In the genomic region with DNA sequence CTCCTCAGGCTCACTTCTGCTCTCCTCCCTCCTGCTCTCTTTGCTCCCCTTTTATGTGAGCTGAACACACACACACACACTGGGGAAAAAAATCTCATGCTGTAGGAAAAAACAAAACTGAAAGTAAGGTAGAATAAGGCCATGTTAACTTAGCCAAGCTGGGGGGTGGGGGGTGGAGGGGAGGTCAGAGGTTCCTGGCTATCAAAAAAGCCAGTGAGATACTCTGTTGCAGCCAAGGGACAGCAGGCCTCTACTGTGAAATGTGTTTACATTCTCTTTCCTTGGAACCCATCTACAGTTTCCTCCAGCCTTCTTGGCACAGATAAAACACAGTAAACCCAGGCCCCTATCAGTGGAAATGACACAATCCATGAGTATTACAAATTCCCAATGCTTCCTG, we compare ENCODE assay signal across 13 mouse cellular contexts. TPM values are rescaled to one million over a fixed set of nuclear protein-coding genes. Genes with fewer than 3 reads are reported as not detected.
A peak's percentile ranks its signal among the peaks of the same experiment; 100 is the strongest.
DNase-seq lines count a peak whose midpoint lies in the region; ATAC-seq and TF ChIP-seq lines count a peak whose summit lies in the region.
"Had no signal": no experiment of that assay in that cellular context is flagged by ENCODE, and none has a peak within 500 bp of the region (broad histone marks: within the 10 kb centered on the region; RNA-seq: fewer than 3 reads in every experiment).

No protein-coding gene starts in this region.

- no peak overlapping the region for H3K4me3 ChIP-seq in heart, postnatal 0 days (ENCODE audit: low read depth, low read length)
- H3K4me3 ChIP-seq in lung, embryonic 15.5 days: no peak overlapping the region
- H3K4me3 ChIP-seq in kidney, embryonic 14.5 days (ENCODE audit: low read length): no peak overlapping the region
- H3K4me3 ChIP-seq: embryonic facial prominence, embryonic 15.5 days; midbrain, embryonic 12.5 days had no signal

- no peaks in the 10 kb centered on the region for H3K9me3 ChIP-seq in heart, postnatal 0 days (replicated peaks; ENCODE audit: control insufficient read depth, low read length)
- H3K9me3 ChIP-seq in lung, embryonic 15.5 days: no peaks in the 10 kb centered on the region
- H3K9me3 ChIP-seq in kidney, embryonic 14.5 days (ENCODE audit: control insufficient read depth, low read length): no peaks in the 10 kb centered on the region
- H3K9me3 ChIP-seq: embryonic facial prominence, embryonic 15.5 days; midbrain, embryonic 12.5 days had no signal

- ATAC-seq in heart, postnatal 0 days (ENCODE audit: insufficient read depth, low read depth): peak; percentile 55
- peak; percentile 93 for ATAC-seq in lung, embryonic 15.5 days (ENCODE audit: borderline replicate concordance, extremely low read depth, low FRiP score, low TSS enrichment)
- ATAC-seq in kidney, embryonic 14.5 days (ENCODE audit: low FRiP score, low TSS enrichment): no peak
- ATAC-seq: hindbrain, postnatal 0 days had no signal

- no peaks in the 10 kb centered on the region for H3K36me3 ChIP-seq in heart, postnatal 0 days (replicated peaks; ENCODE audit: control insufficient read depth, insufficient read depth, low read length)
- H3K36me3 ChIP-seq in lung, embryonic 15.5 days: no peaks in the 10 kb centered on the region
- no peaks in the 10 kb centered on the region for H3K36me3 ChIP-seq in kidney, embryonic 14.5 days (ENCODE audit: control insufficient read depth, insufficient read depth, low read length)
- H3K36me3 ChIP-seq: embryonic facial prominence, embryonic 15.5 days; midbrain, embryonic 12.5 days had no signal

- peak overlapping the region; percentile 53 for H3K27ac ChIP-seq in heart, postnatal 0 days (ENCODE audit: low read depth)
- peak overlapping the region; percentile 66 for H3K27ac ChIP-seq in lung, embryonic 15.5 days
- no peak overlapping the region for H3K27ac ChIP-seq in kidney, embryonic 14.5 days (ENCODE audit: low read depth, low read length)
- H3K27ac ChIP-seq: embryonic facial prominence, embryonic 15.5 days; hindbrain, postnatal 0 days; midbrain, embryonic 12.5 days had no signal

- peak; percentile 12 for DNase-seq in adrenal gland, postnatal 10 days
- no peak for DNase-seq in adrenal gland, adult 18-20 months (ENCODE audit: low spot score in 2 of 2)
- peak; percentile 10 for DNase-seq in 3T3-L1 (ENCODE audit: low read depth, low spot score)
- DNase-seq in heart, postnatal 0 days (ENCODE audit: low spot score): peak; percentile 47
- DNase-seq in right cerebral cortex, postnatal 14 days: no peak
- DNase-seq in left cerebral cortex, postnatal 14 days (ENCODE audit: low spot score in 2 of 2): no peak
- DNase-seq: cerebellum, adult 11 months had no signal

- H3K4me1 ChIP-seq in heart, postnatal 0 days (ENCODE audit: control insufficient read depth, insufficient read depth): no peaks in the 10 kb centered on the region
- peaks cover 7% of the 10 kb centered on the region; the same call in 1 of the 2 replicates for H3K4me1 ChIP-seq in lung, embryonic 15.5 days
- H3K4me1 ChIP-seq in kidney, embryonic 14.5 days (ENCODE audit: control insufficient read depth, insufficient read depth, low read length): no peaks in the 10 kb centered on the region
- H3K4me1 ChIP-seq: embryonic facial prominence, embryonic 15.5 days; midbrain, embryonic 12.5 days had no signal

- no peak overlapping the region for H3K4me2 ChIP-seq in heart, postnatal 0 days (ENCODE audit: low read depth, low read length)
- H3K4me2 ChIP-seq in lung, embryonic 15.5 days: no peak overlapping the region
- H3K4me2 ChIP-seq in kidney, embryonic 14.5 days (replicated peaks; ENCODE audit: low read depth, low read length): no peak overlapping the region
- H3K4me2 ChIP-seq: embryonic facial prominence, embryonic 15.5 days; midbrain, embryonic 12.5 days had no signal

- no peak for TF ChIP-seq EP300 in heart, postnatal 0 days (IDR thresholded peaks at IDR 0.05; ENCODE audit: low read depth)

- H3K9ac ChIP-seq in heart, postnatal 0 days (replicated peaks; ENCODE audit: low read depth, low read length): no peak overlapping the region
- H3K9ac ChIP-seq in lung, embryonic 15.5 days: no peak overlapping the region
- H3K9ac ChIP-seq in kidney, embryonic 14.5 days (ENCODE audit: low read depth, low read length): no peak overlapping the region
- H3K9ac ChIP-seq: embryonic facial prominence, embryonic 15.5 days; midbrain, embryonic 12.5 days had no signal

- no peaks in the 10 kb centered on the region for H3K27me3 ChIP-seq in heart, postnatal 0 days (ENCODE audit: control insufficient read depth, insufficient read depth, low read length)
- H3K27me3 ChIP-seq in lung, embryonic 15.5 days: no peaks in the 10 kb centered on the region
- no peaks in the 10 kb centered on the region for H3K27me3 ChIP-seq in kidney, embryonic 14.5 days (ENCODE audit: control insufficient read depth, insufficient read depth, low read length)
- H3K27me3 ChIP-seq: embryonic facial prominence, embryonic 15.5 days; midbrain, embryonic 12.5 days had no signal

- no peak for TF ChIP-seq CTCF in heart, postnatal 0 days (IDR thresholded peaks at IDR 0.05; ENCODE audit: low read depth)

- intact Hi-C loops in left cerebral cortex, postnatal 14 days (cut with DNase I): no loop called here

RNA-seq across cellular contexts. Expression of a gene that starts 53.0 kb away (rescaled TPM):
- 1 to 10 TPM; 6.3 to 7.6 TPM for total RNA-seq in adrenal gland, postnatal 10 days (2021)
- total RNA-seq in adrenal gland, adult 18-20 months (2021): 10 to 100 TPM; 13.7 to 16.1 TPM
- 7.2 and 11.6 TPM in 2 replicates for total RNA-seq in heart, postnatal 0 days (2014; rRNA removed; ENCODE audit: low replicate concordance)
- 1.9 and 2.2 TPM in 2 replicates for polyA plus RNA-seq in heart, postnatal 0 days (2015; fragmentation: Nextera tagmentation; extraction: Ambion mirVana)
- 1.8 and 2.2 TPM in 2 replicates for polyA plus RNA-seq in lung, embryonic 15.5 days (2015; fragmentation: Nextera tagmentation; extraction: Ambion mirVana)
- polyA plus RNA-seq in kidney, embryonic 14.5 days (2014; fragmentation: Nextera tagmentation; extraction: Ambion mirVana): 0.26 and 0.27 TPM in 2 replicates
- under 1 TPM; 0.64 to 0.93 TPM for total RNA-seq in left cerebral cortex, postnatal 14 days (2021)

RNA-seq across cellular contexts. Expression of a gene that starts 53.0 kb away (rescaled TPM):
- under 1 TPM in 1 of 2 experiments, not detected in 1; 0.09 TPM for total RNA-seq in adrenal gland, postnatal 10 days (2021)
- total RNA-seq in adrenal gland, adult 18-20 months (2021): 1 to 10 TPM in 1 of 2 experiments, not detected in 1; 1.2 TPM
- total RNA-seq in heart, postnatal 0 days (2014; rRNA removed; ENCODE audit: low replicate concordance): 0.93 TPM in 1 of 2 replicates, not detected in the other
- polyA plus RNA-seq in heart, postnatal 0 days (2015; fragmentation: Nextera tagmentation; extraction: Ambion mirVana): 0.10 TPM in 1 of 2 replicates, not detected in the other
- polyA plus RNA-seq in lung, embryonic 15.5 days (2015; fragmentation: Nextera tagmentation; extraction: Ambion mirVana): not detected in 2 replicates
- not detected in 2 replicates for polyA plus RNA-seq in kidney, embryonic 14.5 days (2014; fragmentation: Nextera tagmentation; extraction: Ambion mirVana)
- total RNA-seq in left cerebral cortex, postnatal 14 days (2021): not detected
- total RNA-seq: layer of hippocampus, postnatal 14 days had no signal
- polyA plus RNA-seq: hindbrain, postnatal 0 days; midbrain, embryonic 12.5 days had no signal

Comparison
In these comparisons a context has a peak if more than half of its experiments do, and no peak if none do; other contexts are left out.
1. DNase-seq: peak in adrenal gland, postnatal 10 days (single experiment), 3T3-L1 (single experiment) and heart, postnatal 0 days (single experiment); none in adrenal gland, adult 18-20 months (0 of 2), right cerebral cortex, postnatal 14 days (single experiment) and left cerebral cortex, postnatal 14 days (0 of 2).